Mouse (Mus musculus) cerebellum, adult (tissue): ENCODE results near the gene Rasl12.

Source experiments
- ATAC-seq: cut with Nextera tagmentation; 2 replicates; pipeline ENCODE4 v1.9.2; 2017; ENCODE audit warnings: mild to moderate bottlenecking, moderate library complexity, mixed read lengths; ENCODE audit not compliant: insufficient number of reproducible peaks, low FRiP score, low TSS enrichment

Rasl12 gene

DNA sequence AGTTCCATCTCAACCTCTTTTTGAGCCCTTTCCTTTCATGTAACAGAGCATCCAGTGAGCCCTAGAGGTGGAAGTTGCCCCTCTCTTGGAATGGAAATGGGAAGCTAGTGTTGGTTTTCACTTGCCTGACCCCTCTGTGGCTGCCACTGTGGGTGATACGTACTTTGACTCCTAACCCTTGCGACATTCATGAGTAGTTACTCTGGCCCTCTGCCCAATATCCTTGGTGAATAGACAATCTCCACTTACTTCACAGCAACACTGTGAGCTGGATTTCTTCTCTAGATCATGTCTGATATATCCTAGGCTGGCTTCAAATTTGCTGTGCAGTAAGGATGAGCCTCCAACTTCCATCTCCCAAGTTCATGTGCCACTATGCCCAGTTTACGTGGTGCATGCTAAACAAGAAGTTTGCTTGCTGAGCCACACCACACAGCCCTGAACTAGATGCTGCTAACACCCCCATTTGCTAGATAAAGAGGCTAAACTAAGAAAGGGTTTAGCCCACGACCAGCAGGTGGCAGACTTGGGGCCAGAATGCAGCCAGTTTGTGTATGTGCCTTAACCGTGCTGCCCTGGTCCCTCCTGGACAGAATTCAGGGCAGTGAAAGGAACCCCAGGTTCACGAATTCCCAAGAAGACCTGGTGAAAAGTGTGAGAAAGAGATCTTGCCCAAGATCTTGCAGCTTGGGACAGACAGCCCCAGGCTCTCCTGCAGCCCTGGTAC is 5.5 kb upstream of the Rasl12 start:
- ATAC-seq, result no peak

GRCm38 (mm10) chr9:65393606-65394005 is 4.7 kb upstream of the Rasl12 start:
- no peak for ATAC-seq

DNA sequence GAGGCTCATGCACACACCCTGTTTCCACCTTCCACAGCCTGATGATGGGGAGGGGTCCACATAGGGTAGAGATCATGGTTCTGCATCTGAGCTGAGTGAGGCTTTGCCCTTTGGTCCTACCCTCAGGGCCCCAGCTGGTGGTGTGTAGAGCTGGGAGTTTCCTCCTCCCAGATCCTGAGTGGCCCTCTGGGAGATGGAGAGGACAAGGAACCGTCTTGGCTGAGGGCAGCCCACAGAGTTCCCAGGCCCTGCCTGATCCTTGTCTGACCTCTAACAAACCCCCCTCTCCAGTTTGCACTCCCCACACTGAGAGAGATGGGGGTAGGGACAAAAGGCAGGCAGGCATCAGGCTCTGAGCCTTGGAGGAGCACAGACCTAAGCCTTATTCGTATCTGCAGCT is 3.9 kb upstream of the Rasl12 start:
- ATAC-seq, result no peak

- ATAC-seq, result no peak
These were observed 1.6 kb downstream of the Rasl12 start for GRCm38 (mm10) chr9:65399934-65400333.

- no peak; the same call in 1 of the 2 replicates for ATAC-seq
These were observed 6.3 kb downstream of the Rasl12 start for GRCm38 (mm10) chr9:65404331-65405183.

GRCm38 (mm10) chr9:65405184-65405449 is 6.8 kb downstream of the Rasl12 start:
- no peak for ATAC-seq

GRCm38 (mm10) chr9:65407327-65407726 is 9.0 kb downstream of the Rasl12 start:
- no peak for ATAC-seq

GRCm38 (mm10) chr9:65407861-65408260 is 9.6 kb downstream of the Rasl12 start:
- no peak for ATAC-seq

DNA sequence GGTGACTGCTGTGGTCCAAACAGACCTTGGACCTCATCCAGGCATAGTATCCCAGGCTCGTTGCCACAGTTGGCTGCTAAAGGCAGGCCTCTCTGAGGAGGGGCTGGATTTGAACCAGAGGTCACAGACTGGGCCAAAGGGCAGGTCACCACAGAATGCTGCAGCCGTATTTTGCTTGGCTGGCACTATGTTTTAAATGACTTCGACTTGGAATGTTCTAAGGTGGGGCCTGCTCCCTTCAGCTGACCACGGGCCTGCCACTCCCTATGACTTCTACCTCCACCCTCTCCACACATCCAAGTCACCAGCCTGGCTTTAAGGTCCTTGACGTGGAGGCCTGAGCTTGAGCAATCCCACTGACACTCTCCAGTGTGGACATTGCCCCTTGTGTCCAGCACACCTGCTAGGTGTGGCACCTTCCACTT is 10.6 kb downstream of the Rasl12 start:
- ATAC-seq, result no peak

DNA sequence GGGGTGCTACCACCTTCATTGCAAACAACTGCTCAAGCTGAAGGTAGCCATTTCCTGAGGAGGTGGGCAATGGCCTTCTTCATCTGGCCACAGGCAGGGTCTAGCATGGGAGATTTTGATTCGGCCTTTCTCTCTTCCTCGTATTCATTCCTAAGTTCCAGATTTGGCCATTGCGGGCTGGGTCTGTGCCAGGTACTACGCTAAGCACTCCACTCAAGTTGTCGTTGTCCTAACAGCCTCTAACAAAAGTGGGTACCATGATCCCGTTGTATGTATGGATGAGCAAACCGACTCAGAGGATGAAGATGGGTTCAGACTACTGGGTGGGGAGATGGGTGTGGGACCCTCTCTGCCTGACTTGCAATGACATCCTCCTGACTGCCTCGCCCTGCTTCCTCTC is 12.1 kb downstream of the Rasl12 start:
- ATAC-seq, result no peak

DNA sequence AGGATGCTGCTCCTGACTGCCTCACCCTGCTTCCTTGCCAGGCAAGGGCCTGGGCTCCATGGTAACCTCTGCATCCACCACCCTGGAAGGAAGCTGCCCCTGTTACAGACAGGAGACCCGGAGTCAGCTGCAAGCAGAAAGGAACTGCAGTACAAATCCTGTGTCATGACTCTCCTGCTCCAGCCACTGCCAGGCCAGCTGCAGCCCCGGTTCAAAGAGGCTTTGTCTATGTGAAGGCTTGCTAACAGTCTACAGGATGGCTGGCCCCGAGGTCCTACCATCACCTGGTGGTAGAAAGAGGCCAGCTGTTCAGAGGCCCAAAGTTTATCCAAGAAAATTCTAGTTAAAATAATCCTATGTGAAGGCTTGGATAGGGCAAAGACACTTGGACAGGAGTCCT is 13.0 kb downstream of the Rasl12 start:
- ATAC-seq, result no peak

DNA sequence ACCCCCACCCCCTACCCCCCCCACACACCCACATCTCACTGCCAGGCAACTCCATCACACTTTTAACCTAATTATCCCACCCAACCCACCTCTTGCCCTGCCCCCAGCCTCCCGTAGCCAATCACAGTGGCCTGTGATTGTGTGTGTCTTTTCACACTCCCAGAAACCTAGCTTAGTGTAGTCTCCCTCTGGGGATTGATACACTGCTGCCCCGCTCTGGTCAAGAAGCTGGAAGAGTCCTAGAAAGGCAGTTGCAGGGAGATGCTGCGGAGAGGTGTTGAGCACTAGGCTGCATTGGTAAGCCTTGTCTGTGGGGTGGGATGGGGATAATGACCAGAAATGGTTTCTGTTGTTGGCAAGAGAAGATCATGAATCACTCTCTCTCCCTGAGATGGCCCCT is 19.4 kb downstream of the Rasl12 start:
- no peak for ATAC-seq

DNA sequence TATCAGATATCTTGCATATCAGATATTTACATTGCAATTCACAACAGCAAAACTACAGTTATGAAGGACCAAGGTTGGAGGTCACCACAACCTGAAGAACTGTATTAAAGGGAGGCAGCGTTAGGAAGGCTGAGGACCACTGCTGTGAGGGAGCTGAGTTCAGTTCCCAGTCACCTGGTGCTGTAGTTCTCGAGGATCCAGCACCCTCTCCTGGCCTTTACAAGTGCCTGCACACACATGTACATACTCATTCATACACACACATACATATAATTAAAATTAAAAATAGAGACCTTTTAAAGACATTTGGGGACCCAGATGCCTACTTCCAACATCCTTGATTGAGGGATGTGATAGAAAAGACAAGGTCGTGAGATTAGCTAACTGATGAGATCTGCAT is 21.3 kb downstream of the Rasl12 start:
- ATAC-seq, result no peak

DNA sequence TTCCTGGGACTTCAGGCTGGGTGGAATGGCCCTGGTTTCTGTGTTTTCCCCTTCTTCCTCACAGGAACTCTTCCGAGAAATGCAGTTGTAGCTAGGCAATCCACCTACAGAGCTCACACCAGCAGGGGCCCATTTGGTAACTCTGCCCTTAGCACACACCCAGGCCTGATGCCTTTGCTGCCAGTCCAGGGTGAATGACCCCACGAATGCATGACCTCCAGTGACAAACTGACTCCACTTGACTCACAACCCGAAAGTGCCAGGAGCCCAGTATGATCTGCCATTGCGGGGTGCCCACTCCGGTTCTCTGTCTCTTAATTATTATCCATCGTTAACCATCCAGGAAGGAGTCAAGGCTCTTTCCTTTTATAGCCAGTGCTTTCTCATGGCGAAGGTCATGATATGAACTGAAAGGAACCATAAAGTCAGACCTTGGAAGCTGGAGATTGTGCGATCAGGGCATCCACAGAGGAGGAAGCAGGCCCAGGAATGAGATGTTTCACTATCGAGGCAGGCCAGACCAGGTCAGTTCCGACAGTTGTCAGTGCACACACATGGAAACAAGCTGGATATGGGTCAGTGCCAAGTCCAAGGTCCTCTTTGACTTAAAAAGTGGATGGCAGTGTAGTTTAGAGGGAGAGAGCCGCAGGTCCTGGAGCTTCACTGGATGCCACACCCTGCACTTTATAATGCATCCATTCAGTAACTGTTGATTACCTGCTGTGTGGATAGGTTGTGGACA is 24.6 kb downstream of the Rasl12 start, which contains the start of gene Slc51b:
Gene Slc51b, minus strand, starts transcription at position 196 of the 742 bp plus-strand sequence.
- no peak for ATAC-seq

- ATAC-seq, result no peak
These were observed 26.1 kb downstream of the Rasl12 start for GRCm38 (mm10) chr9:65424393-65424792.

DNA sequence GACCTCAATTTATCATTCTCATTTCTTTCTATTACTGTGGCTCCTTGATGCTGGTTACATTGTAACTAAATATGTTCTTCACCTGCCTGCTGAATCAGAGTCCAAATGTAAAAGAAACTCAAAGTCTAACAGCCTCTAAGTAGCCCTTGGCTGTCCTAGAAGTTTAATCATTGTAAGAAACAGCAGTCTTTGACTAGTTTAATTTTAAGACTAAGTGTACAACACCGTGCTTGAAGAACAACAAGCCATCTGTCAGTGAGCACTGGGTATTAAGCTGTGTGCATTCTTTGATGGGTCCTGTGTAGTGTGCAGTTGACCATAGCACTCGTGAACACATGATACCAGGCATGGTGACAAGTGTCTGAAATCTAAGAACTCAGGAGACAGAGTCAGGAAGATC is 29.2 kb downstream of the Rasl12 start:
- no peak for ATAC-seq

DNA sequence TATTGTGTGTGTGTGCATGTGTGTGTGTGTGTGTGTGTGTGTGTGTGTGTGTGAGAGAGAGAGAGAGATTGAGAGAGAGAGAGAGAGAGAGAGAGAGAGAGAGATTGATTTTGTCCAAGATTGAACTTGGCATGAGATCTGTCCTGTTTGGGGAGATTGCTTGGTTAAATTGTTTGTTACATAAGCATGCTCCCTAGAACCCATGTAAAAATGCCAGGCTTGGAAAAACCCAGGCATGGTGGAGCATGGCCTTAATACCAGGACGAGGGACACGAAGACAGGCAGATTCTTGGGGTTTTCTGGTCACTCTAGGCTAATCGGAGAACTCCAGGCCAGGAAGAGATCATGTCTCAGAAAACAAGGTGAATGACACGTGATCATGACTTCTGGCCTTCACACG is 29.7 kb downstream of the Rasl12 start:
- no peak for ATAC-seq

DNA sequence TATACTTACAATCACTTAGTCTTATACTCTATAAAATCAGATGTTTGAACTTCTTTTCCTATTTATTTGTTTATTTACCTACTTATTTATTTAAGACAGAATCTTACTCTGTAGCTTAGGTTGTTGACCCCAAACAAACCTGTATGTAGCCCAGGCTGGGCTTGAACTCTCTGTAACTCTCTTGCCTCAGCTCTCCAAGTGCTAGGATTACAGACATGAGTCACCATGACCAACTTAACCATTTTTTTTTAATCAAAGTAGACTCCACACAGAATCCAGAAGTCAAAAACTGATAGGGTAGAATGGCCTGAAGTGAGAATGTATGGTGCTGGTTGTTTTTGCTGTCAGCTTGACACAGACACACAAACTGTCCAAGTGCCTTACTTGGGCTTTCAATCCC is 32.1 kb downstream of the Rasl12 start:
- no peak for ATAC-seq

DNA sequence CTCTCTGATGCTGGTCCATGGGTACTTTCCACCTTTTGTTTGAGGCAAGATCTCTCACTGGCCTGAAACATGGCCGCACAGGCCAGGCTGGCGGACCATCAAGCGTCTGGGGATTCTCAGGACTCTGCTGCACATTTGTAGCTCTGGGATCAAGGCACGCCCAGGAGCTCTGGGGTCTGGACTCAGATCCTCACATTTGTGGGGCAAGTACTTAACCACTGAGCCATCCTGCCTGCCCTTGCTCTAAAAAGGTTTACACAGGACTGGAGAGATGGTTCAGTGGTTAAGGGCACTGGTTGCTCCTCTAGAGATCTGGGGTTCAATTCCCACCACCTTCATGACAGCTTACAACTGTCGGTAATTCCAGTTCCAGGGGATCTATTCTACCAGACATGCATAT is 32.6 kb downstream of the Rasl12 start:
- no peak for ATAC-seq

DNA sequence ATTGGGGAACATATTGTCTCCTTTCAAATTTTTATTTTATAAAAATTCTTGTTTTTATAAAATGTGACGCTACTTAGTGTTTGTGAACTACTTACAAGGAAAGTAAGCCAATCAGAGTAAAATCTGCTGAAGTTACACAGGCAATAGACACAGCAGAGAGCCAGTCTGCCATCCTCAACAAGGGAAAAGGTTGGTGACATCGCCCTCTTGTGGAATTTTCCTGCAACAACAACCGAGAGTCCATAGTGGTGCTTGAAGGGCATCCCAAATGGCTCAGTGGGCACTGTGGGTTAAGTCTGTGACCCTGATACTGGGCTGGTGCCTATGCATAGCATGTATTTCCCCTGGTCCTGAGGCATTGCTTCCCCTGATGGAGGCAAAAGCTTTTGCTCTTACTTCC is 33.9 kb downstream of the Rasl12 start:
- no peak for ATAC-seq

GRCm38 (mm10) chr9:65434140-65434539 is 35.8 kb downstream of the Rasl12 start:
- no peak for ATAC-seq
